ENCODE assay signal across 23 mouse cellular contexts in genomic region chr8:26833784-26834183, GRCm38 (mm10).
DNase-seq lines count a peak whose midpoint lies in the region; ATAC-seq and TF ChIP-seq lines count a peak whose summit lies in the region.
"Had no signal": no experiment of that assay in that cellular context is flagged by ENCODE, and none has a peak within 500 bp of the region (broad histone marks: within the 10 kb centered on the region; RNA-seq: fewer than 3 reads in every experiment).

No protein-coding gene starts in this region.

- 63% methylated on average over 5 of the region's 5 CpGs for WGBS in forebrain, embryonic 10.5 days
- WGBS in forebrain, postnatal 0 days: 64% methylated on average over 5 of the region's 5 CpGs
- WGBS in midbrain, embryonic 10.5 days: 64% methylated on average over 5 of the region's 5 CpGs
- 60% methylated on average over 5 of the region's 5 CpGs for WGBS in midbrain, embryonic 13.5 days
- 60% methylated on average over 5 of the region's 5 CpGs for WGBS in midbrain, embryonic 16.5 days
- 56% methylated on average over 5 of the region's 5 CpGs for WGBS in midbrain, embryonic 15.5 days
- 53% methylated on average over 5 of the region's 5 CpGs for WGBS in embryonic facial prominence, embryonic 10.5 days

- no peak overlapping the region for H3K9ac ChIP-seq in forebrain, postnatal 0 days
- H3K9ac ChIP-seq in midbrain, embryonic 13.5 days (replicated peaks): no peak overlapping the region
- H3K9ac ChIP-seq in midbrain, embryonic 16.5 days (ENCODE audit: low read depth, low read length): no peak overlapping the region
- H3K9ac ChIP-seq in midbrain, embryonic 15.5 days: no peak overlapping the region
- H3K9ac ChIP-seq: embryonic facial prominence, embryonic 13.5 days; embryonic facial prominence, embryonic 15.5 days; forebrain, embryonic 13.5 days; forebrain, embryonic 15.5 days had no signal

- peaks cover 87% of the 10 kb centered on the region for H3K27me3 ChIP-seq in forebrain, embryonic 10.5 days (ENCODE audit: poor library complexity, severe bottlenecking)
- peaks cover 4% of the 10 kb centered on the region; the same call in 1 of the 2 replicates for H3K27me3 ChIP-seq in forebrain, postnatal 0 days (ENCODE audit: insufficient read depth, low read length)
- peaks cover 3% of the 10 kb centered on the region; the same call in 1 of the 2 replicates for H3K27me3 ChIP-seq in midbrain, embryonic 10.5 days (ENCODE audit: low read depth, poor library complexity, severe bottlenecking)
- no peaks in the 10 kb centered on the region for H3K27me3 ChIP-seq in midbrain, embryonic 13.5 days
- H3K27me3 ChIP-seq in midbrain, embryonic 16.5 days (ENCODE audit: control insufficient read depth, insufficient read depth, low read depth, low read length): no peaks in the 10 kb centered on the region
- no peaks in the 10 kb centered on the region for H3K27me3 ChIP-seq in midbrain, embryonic 15.5 days (replicated peaks)
- H3K27me3 ChIP-seq in embryonic facial prominence, embryonic 10.5 days (replicated peaks; ENCODE audit: low read depth, poor library complexity, severe bottlenecking): peaks cover 33% of the 10 kb centered on the region
- H3K27me3 ChIP-seq: CH12.LX; forebrain, embryonic 15.5 days; Patski had no signal

- no peak overlapping the region for H3K4me3 ChIP-seq in forebrain, embryonic 10.5 days
- no peak overlapping the region for H3K4me3 ChIP-seq in forebrain, postnatal 0 days (ENCODE audit: low read depth, low read length)
- no peak overlapping the region for H3K4me3 ChIP-seq in midbrain, embryonic 10.5 days
- H3K4me3 ChIP-seq in midbrain, embryonic 13.5 days (replicated peaks): no peak overlapping the region
- H3K4me3 ChIP-seq in midbrain, embryonic 16.5 days (ENCODE audit: low read depth, low read length): no peak overlapping the region
- H3K4me3 ChIP-seq in midbrain, embryonic 15.5 days: no peak overlapping the region
- H3K4me3 ChIP-seq in embryonic facial prominence, embryonic 10.5 days: no peak overlapping the region
- H3K4me3 ChIP-seq: embryonic facial prominence, embryonic 13.5 days; embryonic facial prominence, embryonic 15.5 days; erythroblast, embryonic 14.5 days; forebrain, embryonic 13.5 days; forebrain, embryonic 15.5 days had no signal

- H3K4me1 ChIP-seq in forebrain, embryonic 10.5 days: peaks cover 45% of the 10 kb centered on the region
- H3K4me1 ChIP-seq in forebrain, postnatal 0 days (ENCODE audit: insufficient read depth): 0 out of 2 replicates have a peak, but pooled peaks cover 2% of the 10 kb centered on the region
- peaks cover 31% of the 10 kb centered on the region for H3K4me1 ChIP-seq in midbrain, embryonic 10.5 days
- peaks cover 10% of the 10 kb centered on the region for H3K4me1 ChIP-seq in midbrain, embryonic 13.5 days (replicated peaks)
- no peaks in the 10 kb centered on the region for H3K4me1 ChIP-seq in midbrain, embryonic 16.5 days (ENCODE audit: control insufficient read depth, insufficient read depth, low read length)
- H3K4me1 ChIP-seq in midbrain, embryonic 15.5 days: no peaks in the 10 kb centered on the region
- H3K4me1 ChIP-seq in embryonic facial prominence, embryonic 10.5 days: peaks cover 57% of the 10 kb centered on the region

- no peak for TF ChIP-seq CTCF in forebrain, postnatal 0 days (IDR thresholded peaks at IDR 0.05; ENCODE audit: low read depth)

- ATAC-seq in forebrain, postnatal 0 days: no peak
- no peak for ATAC-seq in midbrain, embryonic 13.5 days
- ATAC-seq in midbrain, embryonic 16.5 days: 0 out of 2 replicates have a peak, but pooled peaks have one; percentile 5
- no peak for ATAC-seq in midbrain, embryonic 15.5 days (replicated peaks)
- ATAC-seq: activated CD4-positive, CD25-positive, alpha-beta regulatory T cell, adult 4 months; CD4-positive, CD25-positive, alpha-beta regulatory T cell, adult 4 months; Patski had no signal

- H3K9me3 ChIP-seq in forebrain, embryonic 10.5 days: no peaks in the 10 kb centered on the region
- H3K9me3 ChIP-seq in forebrain, postnatal 0 days (ENCODE audit: low read length): no peaks in the 10 kb centered on the region
- H3K9me3 ChIP-seq in midbrain, embryonic 10.5 days (replicated peaks): no peaks in the 10 kb centered on the region
- H3K9me3 ChIP-seq in midbrain, embryonic 13.5 days: no peaks in the 10 kb centered on the region; the same call in 1 of the 2 replicates
- no peaks in the 10 kb centered on the region for H3K9me3 ChIP-seq in midbrain, embryonic 16.5 days (replicated peaks; ENCODE audit: control insufficient read depth, low read length, poor library complexity, severe bottlenecking)
- H3K9me3 ChIP-seq in midbrain, embryonic 15.5 days: no peaks in the 10 kb centered on the region
- H3K9me3 ChIP-seq in embryonic facial prominence, embryonic 10.5 days: no peaks in the 10 kb centered on the region
- H3K9me3 ChIP-seq: embryonic facial prominence, embryonic 13.5 days; embryonic facial prominence, embryonic 15.5 days; forebrain, embryonic 13.5 days; forebrain, embryonic 15.5 days; G1E had no signal

- intact Hi-C loops in heart, postnatal 10 days (cut with DNase I): no loop called here

- no peak for DNase-seq in forebrain, embryonic 10.5 days (ENCODE audit: extremely low spot score, low spot score)
- no peak for DNase-seq in forebrain, postnatal 0 days
- no peak for DNase-seq in midbrain, embryonic 10.5 days (ENCODE audit: low spot score)
- no peak for DNase-seq in embryonic facial prominence, embryonic 10.5 days (ENCODE audit: low spot score)
- no peak for DNase-seq in heart, postnatal 10 days
- DNase-seq: B cell, adult 2 months; cerebellum, adult 11-12 months; cerebellum, adult 2 months; cerebellum, adult 9-10 months; cerebellum, postnatal 25 days had no signal

- no peaks in the 10 kb centered on the region for H3K36me3 ChIP-seq in forebrain, embryonic 10.5 days (replicated peaks)
- no peaks in the 10 kb centered on the region for H3K36me3 ChIP-seq in forebrain, postnatal 0 days (ENCODE audit: insufficient read depth)
- H3K36me3 ChIP-seq in midbrain, embryonic 10.5 days: no peaks in the 10 kb centered on the region
- no peaks in the 10 kb centered on the region for H3K36me3 ChIP-seq in midbrain, embryonic 13.5 days
- H3K36me3 ChIP-seq in midbrain, embryonic 16.5 days (ENCODE audit: control insufficient read depth, insufficient read depth, low read length): no peaks in the 10 kb centered on the region
- no peaks in the 10 kb centered on the region for H3K36me3 ChIP-seq in midbrain, embryonic 15.5 days (replicated peaks)
- no peaks in the 10 kb centered on the region for H3K36me3 ChIP-seq in embryonic facial prominence, embryonic 10.5 days (replicated peaks)
- H3K36me3 ChIP-seq: embryonic facial prominence, embryonic 13.5 days; embryonic facial prominence, embryonic 15.5 days; forebrain, embryonic 15.5 days; G1E had no signal

- no peak overlapping the region for H3K4me2 ChIP-seq in forebrain, postnatal 0 days (ENCODE audit: low read depth)
- H3K4me2 ChIP-seq in midbrain, embryonic 13.5 days (replicated peaks): no peak overlapping the region
- no peak overlapping the region for H3K4me2 ChIP-seq in midbrain, embryonic 16.5 days (ENCODE audit: low read length)
- no peak overlapping the region for H3K4me2 ChIP-seq in midbrain, embryonic 15.5 days
- H3K4me2 ChIP-seq: embryonic facial prominence, embryonic 13.5 days; embryonic facial prominence, embryonic 15.5 days; forebrain, embryonic 13.5 days; forebrain, embryonic 15.5 days had no signal

- peak overlapping the region; percentile 35; the same call in 1 of the 2 replicates for H3K27ac ChIP-seq in forebrain, embryonic 10.5 days
- no peak overlapping the region for H3K27ac ChIP-seq in forebrain, postnatal 0 days (ENCODE audit: low read depth, low read length)
- peak overlapping the region; percentile 53 for H3K27ac ChIP-seq in midbrain, embryonic 10.5 days (replicated peaks)
- no peak overlapping the region for H3K27ac ChIP-seq in midbrain, embryonic 13.5 days
- H3K27ac ChIP-seq in midbrain, embryonic 16.5 days (ENCODE audit: low read length): no peak overlapping the region
- no peak overlapping the region for H3K27ac ChIP-seq in midbrain, embryonic 15.5 days
- H3K27ac ChIP-seq in embryonic facial prominence, embryonic 10.5 days (replicated peaks): peak overlapping the region; percentile 57; the same call in 1 of the 2 replicates
- H3K27ac ChIP-seq: embryonic facial prominence, embryonic 15.5 days; forebrain, embryonic 13.5 days; forebrain, embryonic 15.5 days had no signal

Comparison
In these comparisons a context has a peak if more than half of its experiments do, and no peak if none do; other contexts are left out.
1. H3K27ac ChIP-seq: peak in forebrain, embryonic 10.5 days (single experiment), midbrain, embryonic 10.5 days (single experiment) and embryonic facial prominence, embryonic 10.5 days (single experiment); none in forebrain, postnatal 0 days (single experiment), midbrain, embryonic 13.5 days (single experiment), midbrain, embryonic 16.5 days (single experiment) and midbrain, embryonic 15.5 days (single experiment).